Mouse (Mus musculus) frontal cortex, adult 2 months (tissue): Measurements from ENCODE around the gene Tmem127. TPM values are rescaled to one million over a fixed set of nuclear protein-coding genes. Genes with fewer than 3 reads are reported as not detected.
"Not testable (repeated sequence)": the region's sequence is repeated elsewhere in the genome, so short reads cannot be mapped to it uniquely, and the experiment has no call there.

ENCODE experiments used
- DNase-seq, 2 experiments: peaks; one replicate each; pipeline ENCODE4 v3.0.0; 2022; ENCODE audit warnings: low spot score in 1 of 2; ENCODE audit errors: extremely low spot score in 1 of 2
- polyA plus RNA-seq: library from polyadenylated mRNA; depleted of rRNA; stranded (reverse); fragments of >200 nt; gene quantifications from 2 replicates; pipeline ENCODE4 v1.2.3, GENCODE M21; 2012; rRNA removed

The Tmem127 gene
- polyA plus RNA-seq: 58.6 and 66.5 TPM in 2 replicates

- peak; percentile 96 to 98 for DNase-seq
Measured at GRCm38 (mm10) chr2:127247592-127248333, at the start of gene Tmem127, which contains the start of gene Ciao1. Gene Tmem127 (plus strand): TSS chr2:127247908. Gene Ciao1 (minus strand): TSS chr2:127247816.

GRCm38 (mm10) chr2:127204932-127205331, 42.8 kb upstream of the Tmem127 start:
- peak in 1 of 2 experiments; percentile 82 for DNase-seq

DNA sequence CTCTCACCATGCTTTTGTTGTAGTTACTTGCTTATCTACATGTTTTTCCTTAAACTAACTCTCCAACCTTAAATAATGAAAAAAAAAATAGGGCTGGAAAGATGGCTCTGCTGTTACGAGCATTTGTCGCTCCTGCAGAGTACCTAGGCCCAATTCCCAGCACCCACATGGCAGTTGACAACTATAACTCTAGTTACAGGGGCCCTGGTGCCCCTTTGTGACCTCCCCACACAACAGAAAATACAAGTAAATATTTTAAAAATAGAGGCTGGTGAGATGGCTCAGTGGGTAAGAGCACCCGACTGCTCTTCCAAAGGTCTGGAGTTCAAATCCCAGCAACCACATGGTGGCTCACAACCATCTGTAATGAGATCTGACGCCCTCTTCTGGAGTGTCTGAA, 41.8 kb upstream of the Tmem127 start:
- not testable (repeated sequence) for DNase-seq

DNA sequence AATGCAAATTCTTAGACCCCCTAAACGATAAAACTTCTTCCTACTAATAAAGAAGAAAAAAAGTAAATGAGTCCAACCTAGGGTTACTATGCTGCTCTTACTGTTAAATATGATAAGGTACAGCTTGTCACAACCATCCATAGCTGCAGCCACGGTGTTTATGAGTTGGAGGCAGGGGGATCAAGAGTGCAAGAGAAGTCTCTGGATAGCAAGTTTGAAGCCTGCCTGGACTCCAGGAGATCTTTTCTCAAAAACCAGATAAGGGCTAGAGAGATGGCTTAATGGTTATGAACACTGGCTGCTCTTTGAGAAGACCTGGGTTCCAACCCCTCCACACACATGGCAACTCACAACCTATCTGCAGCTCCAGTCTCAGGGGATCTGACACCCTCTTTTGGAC, 40.8 kb upstream of the Tmem127 start:
- no peak for DNase-seq

DNA sequence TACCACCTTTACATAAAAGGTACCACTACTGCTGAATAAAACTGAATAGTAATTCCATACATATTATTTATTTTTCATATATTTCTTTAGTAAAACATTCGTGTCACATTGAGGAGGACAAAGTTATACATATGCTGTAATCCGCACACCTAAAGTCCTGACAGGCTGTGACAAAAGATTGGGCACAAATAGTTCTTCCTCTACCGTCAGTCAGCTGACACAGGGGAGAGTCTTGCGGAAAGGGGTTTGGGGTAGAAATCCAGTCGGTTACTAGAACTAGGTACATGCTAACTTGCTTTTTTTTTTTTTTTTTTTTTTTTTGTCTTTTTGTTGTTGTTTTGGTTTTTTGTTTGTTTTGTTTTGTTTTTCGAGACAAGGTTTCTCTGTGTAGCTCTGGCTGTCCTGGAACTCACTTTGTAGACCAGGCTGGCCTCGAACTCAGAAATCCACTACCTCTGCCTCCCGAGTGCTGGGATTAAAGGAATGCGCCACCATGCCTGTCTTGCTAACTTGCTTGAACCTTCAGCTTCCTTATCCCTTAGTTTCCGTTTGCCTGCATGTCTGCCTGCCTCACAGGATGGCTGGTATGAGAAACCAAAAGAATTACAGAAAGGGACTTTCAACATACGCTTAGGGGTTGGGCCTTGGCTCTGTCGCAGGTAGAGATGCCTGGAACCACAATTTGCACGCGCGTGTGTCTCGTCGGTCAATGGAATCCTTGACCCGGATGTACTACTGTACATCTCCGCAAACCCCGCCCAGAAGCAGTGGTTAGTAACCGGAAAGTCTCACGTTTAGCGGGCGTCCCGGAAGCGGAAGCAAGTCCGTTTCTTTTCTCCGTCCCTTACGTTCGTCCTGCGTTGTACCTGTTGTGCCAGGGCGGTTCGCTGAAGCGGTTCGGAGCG, 39.9 kb upstream of the Tmem127 start, which contains the start of the genes 1810024B03Rik and Snrnp200:
Gene 1810024B03Rik (minus strand): TSS at position 734 of the 905 bp plus-strand sequence.
Gene Snrnp200 (plus strand): TSS at position 840 of the 905 bp plus-strand sequence.
- DNase-seq: peak; percentile 94 to 97

DNA sequence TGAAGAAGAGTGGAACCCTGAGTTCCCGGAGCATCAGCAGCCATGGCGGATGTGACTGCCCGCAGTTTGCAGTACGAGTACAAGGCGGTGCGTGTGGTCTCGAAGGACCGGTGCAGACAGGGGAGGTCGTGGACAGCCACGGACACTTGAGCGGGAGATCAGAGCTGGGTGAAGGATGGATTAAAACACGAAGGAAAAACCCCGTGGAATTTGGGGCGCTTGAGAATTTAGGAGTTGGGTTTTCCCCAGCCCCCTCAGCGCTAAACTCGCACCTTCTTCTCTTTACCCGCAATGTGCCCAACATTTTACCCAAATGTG, 39.3 kb upstream of the Tmem127 start:
- no peak for DNase-seq

GRCm38 (mm10) chr2:127210701-127211100, 37.0 kb upstream of the Tmem127 start:
- DNase-seq: no peak

- no peak for DNase-seq
Measured at GRCm38 (mm10) chr2:127217746-127218145, 30.0 kb upstream of the Tmem127 start.

- DNase-seq: no peak
Measured at GRCm38 (mm10) chr2:127225261-127225660, 22.4 kb upstream of the Tmem127 start.

- no peak for DNase-seq
Measured at GRCm38 (mm10) chr2:127237897-127238610, 9.7 kb upstream of the Tmem127 start.

GRCm38 (mm10) chr2:127240065-127240464, 7.6 kb upstream of the Tmem127 start:
- DNase-seq: no peak

- DNase-seq: peak in 1 of 2 experiments; percentile 26
Measured at GRCm38 (mm10) chr2:127248334-127249004, 761 bp downstream of the Tmem127 start.

- no peak for DNase-seq
Measured at GRCm38 (mm10) chr2:127250291-127251008, 2.7 kb downstream of the Tmem127 start.

- no peak for DNase-seq
Measured at GRCm38 (mm10) chr2:127251457-127251856, 3.7 kb downstream of the Tmem127 start.

DNA sequence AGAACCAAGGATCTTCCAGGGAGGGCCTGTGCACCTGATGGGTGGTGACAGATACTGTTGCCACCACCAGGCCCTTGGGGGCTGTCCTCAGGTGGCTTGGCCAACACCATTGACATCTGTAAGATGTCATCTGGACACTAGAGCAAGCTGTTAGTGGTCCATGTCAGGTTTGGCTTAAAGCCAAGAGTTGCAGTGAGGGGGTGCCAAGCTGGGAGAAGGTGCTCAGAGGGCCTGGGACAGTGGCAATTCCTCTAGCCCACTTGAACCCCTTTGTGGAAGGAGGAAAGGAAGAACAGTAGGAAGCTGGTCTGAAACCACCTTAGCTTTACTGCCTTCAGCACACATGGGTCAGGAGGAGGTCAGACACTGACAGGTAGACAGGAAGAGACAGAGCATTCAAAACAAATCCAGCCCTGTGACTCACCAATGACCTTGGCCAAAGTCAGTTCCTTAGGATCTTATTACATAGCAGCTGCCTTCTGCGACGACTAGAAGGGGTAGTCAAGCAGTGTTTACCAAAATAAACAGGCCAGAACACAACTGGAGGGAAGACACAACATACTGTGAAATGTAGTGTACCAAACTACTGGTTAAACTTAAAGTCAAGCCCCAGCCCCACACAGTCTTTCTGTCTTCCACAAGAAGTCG, 4.3 kb downstream of the Tmem127 start:
- DNase-seq: no peak

- DNase-seq: no peak
Measured at GRCm38 (mm10) chr2:127252787-127253186, 5.1 kb downstream of the Tmem127 start.

- DNase-seq: no peak
Measured at GRCm38 (mm10) chr2:127254604-127255134, 7.0 kb downstream of the Tmem127 start.

DNA sequence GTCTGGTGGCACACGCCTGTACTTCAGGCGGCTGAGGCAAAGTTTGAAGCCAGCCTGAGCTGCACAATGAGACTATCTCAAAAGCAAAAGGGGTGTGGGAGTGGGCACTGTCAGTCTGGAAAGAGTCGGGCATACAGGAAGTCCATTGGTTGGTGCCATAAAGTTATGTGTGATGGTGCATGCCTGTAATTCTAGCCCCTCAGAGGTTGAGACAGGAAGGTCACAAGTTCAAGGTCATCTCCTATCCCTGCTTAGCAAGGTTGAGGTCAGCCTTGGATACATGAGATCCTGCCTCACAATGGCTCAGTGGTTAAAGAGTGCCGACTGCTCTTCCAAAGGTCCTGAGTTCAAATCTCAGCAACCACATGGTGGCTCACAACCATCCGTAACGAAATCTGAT, 7.6 kb downstream of the Tmem127 start:
- DNase-seq: no peak

DNA sequence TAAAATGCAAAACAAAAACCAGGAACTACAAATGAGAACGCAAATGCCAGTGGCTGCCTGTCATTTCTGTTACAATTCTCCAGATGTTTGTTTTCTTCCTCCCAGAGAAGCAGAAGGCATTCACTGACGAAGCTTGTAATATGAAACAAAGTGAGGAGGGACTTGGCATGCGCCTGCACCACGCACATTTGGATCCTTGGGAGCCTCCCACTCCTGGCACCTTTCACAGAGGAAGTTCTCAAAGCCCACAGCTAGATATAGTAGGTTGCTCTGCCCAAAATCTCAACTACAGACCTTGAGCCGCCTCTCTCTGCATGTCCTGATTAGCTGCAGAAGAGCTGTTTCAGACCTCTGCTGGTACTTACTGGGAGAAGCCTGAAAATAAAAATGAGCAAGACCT, 11.6 kb downstream of the Tmem127 start:
- peak in 1 of 2 experiments; percentile 52 for DNase-seq
